Mouse (Mus musculus): ENCODE results near the gene Spry1.

DNA sequence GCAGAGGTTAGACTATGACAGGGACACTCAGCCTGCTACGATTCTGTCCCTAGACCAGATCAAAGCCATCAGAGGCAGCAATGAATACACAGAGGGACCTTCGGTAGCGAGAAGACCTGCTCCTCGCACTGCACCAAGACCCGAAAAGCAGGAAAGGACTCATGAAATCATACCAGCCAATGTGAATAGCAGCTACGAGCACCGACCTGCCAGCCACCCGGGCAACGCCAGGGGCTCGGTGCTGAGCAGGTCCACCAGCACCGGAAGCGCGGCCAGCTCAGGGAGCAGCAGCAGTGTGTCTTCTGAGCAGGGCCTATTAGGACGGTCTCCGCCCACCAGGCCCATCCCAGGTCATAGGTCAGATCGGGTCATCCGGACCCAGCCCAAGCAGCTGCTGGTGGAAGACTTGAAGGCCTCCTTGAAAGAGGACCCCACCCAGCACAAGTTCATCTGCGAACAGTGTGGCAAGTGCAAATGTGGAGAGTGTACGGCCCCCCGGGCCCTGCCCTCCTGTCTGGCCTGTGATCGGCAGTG is 3.0 kb downstream of the Spry1 start:
- TF ChIP-seq POLR2A (IDR thresholded peaks at IDR 0.05; ENCODE audit: low read depth, low read length) (no peak), USF2 (conservative IDR thresholded peaks at IDR 0.05; ENCODE audit: low read depth, low read length) (no peak), CTCF (conservative IDR thresholded peaks at IDR 0.05 in 1 of 2, IDR thresholded peaks at IDR 0.05 in 1 of 2; ENCODE audit: low read depth in 2 of 2, low read length in 2 of 2) (no peak), MAX (IDR thresholded peaks at IDR 0.05; ENCODE audit: low read length) (no peak), RCOR1 (conservative IDR thresholded peaks at IDR 0.05; ENCODE audit: low read depth, low read length) (no peak)

Measured in CH12.LX (cell line).